Mouse (Mus musculus): ENCODE results near the gene Mtrex. TPM values are rescaled to one million over a fixed set of nuclear protein-coding genes. Genes with fewer than 3 reads are reported as not detected.
A peak's percentile ranks its signal among the peaks of the same experiment; 100 is the strongest.

The Mtrex gene
- polyA plus RNA-seq, 1 experiment from 2014 or later, result 55.7 TPM

DNA sequence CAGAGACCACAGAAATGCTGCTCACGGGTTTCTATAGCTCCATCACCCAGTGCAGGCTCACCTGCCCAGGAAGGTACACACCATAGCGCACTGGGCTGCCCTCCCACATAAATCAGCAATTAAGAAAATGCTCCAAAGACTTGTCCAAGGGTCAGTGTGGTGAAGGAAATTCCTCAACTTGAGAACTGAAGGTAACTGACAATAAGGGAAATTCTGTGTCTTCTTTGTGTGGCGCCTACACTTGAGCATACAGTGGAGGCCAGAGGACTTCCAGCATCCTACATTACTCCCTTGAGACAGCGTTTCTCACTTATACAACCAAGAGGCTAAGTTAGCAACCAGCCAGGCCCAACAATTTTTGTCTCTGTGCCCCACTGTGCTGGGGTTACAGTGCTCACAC lies 1.2 kb downstream of the Mtrex start:
- Histone ChIP-seq H3K27ac (no peak overlapping the region), H3K9ac (no peak overlapping the region; the same call in 1 of the 2 replicates), H3K9me3 (no peaks in the 10 kb centered on the region), H3K4me1 (peaks cover 13% of the 10 kb centered on the region), H3K36me3 (0 out of 2 replicates have a peak, but pooled peaks cover 3% of the 10 kb centered on the region), H3K4me2 (peak overlapping the region; percentile 65), H3K27me3 (replicated peaks) (no peaks in the 10 kb centered on the region), H3K4me3 (replicated peaks) (peak overlapping the region; percentile 82)
- WGBS, result 59% methylated on average over 4 of the region's 4 CpGs
- ATAC-seq (ENCODE audit: insufficient read depth, low FRiP score, low read depth), result no peak

DNA sequence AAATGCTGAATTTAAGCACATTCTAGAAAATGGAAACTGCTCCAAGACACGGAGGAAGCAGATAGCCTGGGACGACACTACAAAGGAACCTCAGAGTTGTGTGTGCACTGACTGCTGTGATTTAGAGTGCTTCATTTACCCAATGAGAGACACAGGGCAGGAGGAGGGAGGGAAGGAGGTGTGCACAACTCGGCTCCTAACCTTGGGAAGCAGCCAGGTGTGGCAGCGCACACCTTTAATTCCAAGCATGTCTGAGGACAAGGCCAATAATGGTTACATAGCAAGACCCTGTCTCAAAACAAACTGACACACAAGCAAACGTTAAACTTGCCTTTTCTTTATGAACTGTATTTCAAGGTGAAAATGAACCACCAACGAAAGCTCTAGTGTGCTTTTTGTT lies 1.9 kb downstream of the Mtrex start:
- H3K27me3 ChIP-seq (replicated peaks), result no peaks in the 10 kb centered on the region
- H3K9ac ChIP-seq, result no peak overlapping the region
- no peak overlapping the region for H3K4me3 ChIP-seq (replicated peaks)
- peaks cover 13% of the 10 kb centered on the region for H3K4me1 ChIP-seq
- ATAC-seq (ENCODE audit: insufficient read depth, low FRiP score, low read depth), result no peak
- no peak overlapping the region for H3K4me2 ChIP-seq
- 51% methylated on average over 6 of the region's 6 CpGs for WGBS
- H3K36me3 ChIP-seq, result 0 out of 2 replicates have a peak, but pooled peaks cover under 1% of the 10 kb centered on the region
- no peaks in the 10 kb centered on the region for H3K9me3 ChIP-seq
- no peak overlapping the region for H3K27ac ChIP-seq

DNA sequence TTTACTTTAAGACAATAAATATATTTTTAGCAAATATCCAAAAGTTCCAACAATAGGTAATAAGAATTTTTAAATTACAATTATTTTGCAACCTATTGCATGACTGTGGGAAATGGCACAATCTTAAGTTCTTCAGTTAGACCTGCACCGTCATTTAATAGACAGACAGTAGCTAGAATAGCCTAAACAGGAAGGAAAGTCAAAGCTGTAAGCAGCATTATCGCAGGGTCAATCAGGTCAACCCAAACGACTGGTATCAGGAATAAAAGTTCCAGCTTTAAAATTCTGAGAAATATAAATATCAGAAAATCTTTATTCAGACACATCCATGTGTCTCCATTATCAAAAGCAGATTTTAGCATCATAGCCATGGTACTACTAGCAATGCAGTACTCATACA lies 6.3 kb downstream of the Mtrex start:
- Histone ChIP-seq H3K36me3 (peaks cover 14% of the 10 kb centered on the region; the same call in 1 of the 2 replicates), H3K4me3 (replicated peaks) (no peak overlapping the region), H3K9ac (no peak overlapping the region), H3K4me2 (no peak overlapping the region), H3K4me1 (peaks cover 7% of the 10 kb centered on the region), H3K27ac (no peak overlapping the region), H3K9me3 (no peaks in the 10 kb centered on the region), H3K27me3 (replicated peaks) (no peaks in the 10 kb centered on the region)
- 78% methylated on average over 3 of the region's 3 CpGs for WGBS
- no peak for ATAC-seq (ENCODE audit: insufficient read depth, low FRiP score, low read depth)

DNA sequence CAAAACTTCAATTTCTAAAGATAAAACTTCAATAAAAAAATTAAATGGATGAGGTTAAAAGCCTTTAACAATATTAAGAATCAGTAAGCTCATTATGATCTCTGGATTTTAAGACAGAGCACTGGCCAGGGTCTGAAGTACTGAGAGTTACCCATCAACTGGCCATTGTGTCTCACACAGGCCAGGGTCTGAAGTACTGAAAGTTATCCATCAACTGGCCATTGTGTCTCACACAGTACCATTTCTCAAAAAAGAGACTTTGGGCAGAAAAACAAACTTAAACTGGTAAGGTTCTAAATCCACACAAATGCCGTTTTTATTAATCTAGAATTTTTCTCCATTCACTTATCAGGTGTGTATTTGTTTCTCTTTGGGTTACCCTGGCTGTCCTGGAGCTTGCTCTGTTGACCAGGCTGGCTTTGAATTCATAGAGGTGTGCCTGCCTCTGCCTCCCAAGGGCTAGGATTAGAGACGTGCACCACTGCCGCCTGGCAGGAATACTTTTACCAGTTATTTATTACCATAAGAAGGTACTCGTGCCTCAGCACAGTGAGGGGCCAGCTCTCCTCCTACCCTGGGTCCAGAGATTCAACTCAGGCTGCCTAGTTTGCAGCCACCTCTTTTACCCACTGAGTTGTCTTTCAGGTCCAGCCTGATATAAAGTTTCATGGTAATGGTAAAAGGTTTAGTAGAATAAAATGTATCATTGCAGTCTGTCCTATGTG lies 7.9 kb downstream of the Mtrex start:
- no peak for ATAC-seq (ENCODE audit: insufficient read depth, low FRiP score, low read depth)
- Histone ChIP-seq H3K9me3 (no peaks in the 10 kb centered on the region), H3K36me3 (peaks cover 14% of the 10 kb centered on the region; the same call in 1 of the 2 replicates), H3K4me1 (no peaks in the 10 kb centered on the region), H3K4me3 (replicated peaks) (no peak overlapping the region), H3K27ac (no peak overlapping the region), H3K27me3 (replicated peaks) (no peaks in the 10 kb centered on the region), H3K9ac (no peak overlapping the region), H3K4me2 (no peak overlapping the region)
- 80% methylated on average over 4 of the region's 4 CpGs for WGBS

DNA sequence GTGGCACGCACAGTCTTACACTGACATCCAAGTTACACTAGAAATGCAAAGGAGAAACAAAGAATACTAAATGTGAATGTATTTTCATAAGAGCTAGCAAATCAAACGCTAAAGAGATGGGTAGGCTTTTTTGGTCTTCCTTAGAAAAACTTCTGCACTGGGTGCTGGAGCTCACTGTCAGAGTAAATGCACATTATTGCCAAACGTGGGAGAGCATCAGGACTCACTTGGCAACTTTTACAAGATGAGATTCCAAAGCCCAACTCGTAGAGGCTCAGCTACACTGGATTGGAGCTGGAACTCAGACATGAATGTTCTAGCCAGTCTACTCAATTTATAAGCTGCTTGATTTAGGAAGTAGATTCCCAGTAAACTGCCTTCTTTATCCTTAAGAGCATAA lies 16.8 kb downstream of the Mtrex start:
- ATAC-seq (ENCODE audit: insufficient read depth, low FRiP score, low read depth), result no peak
- H3K4me1 ChIP-seq, result no peaks in the 10 kb centered on the region
- WGBS, result 85% methylated on average over 4 of the region's 4 CpGs

DNA sequence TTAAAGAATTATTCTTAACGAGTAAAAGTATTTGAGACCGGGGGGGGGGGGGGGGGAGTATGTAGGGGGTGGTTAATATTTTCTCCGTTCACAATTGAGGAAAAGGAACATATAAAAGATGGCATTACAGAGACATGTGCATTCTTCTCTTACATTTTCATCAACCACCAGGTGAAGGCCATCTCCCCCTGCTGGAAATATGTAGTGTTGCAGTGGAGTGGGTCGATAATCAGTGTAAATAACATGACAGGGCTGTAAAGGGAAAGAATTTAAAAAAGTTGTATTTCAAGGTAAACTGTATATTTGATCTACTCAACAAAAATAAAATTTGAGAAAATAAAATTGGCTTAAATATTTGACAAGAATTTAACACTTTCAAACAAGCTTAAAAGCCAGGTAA lies 17.5 kb downstream of the Mtrex start:
- H3K36me3 ChIP-seq, result peaks cover 5% of the 10 kb centered on the region
- H3K9ac ChIP-seq, result no peak overlapping the region
- H3K27me3 ChIP-seq (replicated peaks), result no peaks in the 10 kb centered on the region
- ATAC-seq (ENCODE audit: insufficient read depth, low FRiP score, low read depth), result no peak
- no peak overlapping the region for H3K4me2 ChIP-seq
- H3K4me3 ChIP-seq (replicated peaks), result no peak overlapping the region
- H3K9me3 ChIP-seq, result no peaks in the 10 kb centered on the region
- 63% methylated on average over 4 of the region's 4 CpGs for WGBS
- no peaks in the 10 kb centered on the region for H3K4me1 ChIP-seq
- H3K27ac ChIP-seq, result no peak overlapping the region

More for the DNA sequence above, 16.8 kb downstream of the Mtrex start:
- Histone ChIP-seq H3K27ac (no peak overlapping the region), H3K4me2 (no peak overlapping the region), H3K4me3 (replicated peaks) (no peak overlapping the region), H3K9ac (no peak overlapping the region), H3K36me3 (peaks cover 3% of the 10 kb centered on the region; the same call in 1 of the 2 replicates), H3K9me3 (no peaks in the 10 kb centered on the region), H3K27me3 (replicated peaks) (no peaks in the 10 kb centered on the region)

DNA sequence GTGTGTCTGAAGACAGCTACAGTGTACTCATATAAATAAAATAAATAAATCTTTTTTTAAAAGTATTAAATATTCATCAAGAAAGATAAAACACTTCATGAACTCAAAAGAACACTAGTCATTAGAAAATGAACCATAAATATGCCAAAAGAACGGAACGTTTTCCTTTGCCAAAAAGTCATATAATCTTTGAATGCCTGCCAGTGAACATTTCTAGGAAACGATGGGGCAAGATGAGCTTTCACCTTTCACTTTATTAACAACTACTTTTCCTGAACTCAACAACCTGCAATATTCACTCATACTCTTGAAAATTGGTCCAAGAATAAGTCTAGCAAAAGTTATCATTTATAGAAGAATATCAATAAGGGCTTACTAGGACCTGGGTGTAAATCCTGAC lies 25.0 kb downstream of the Mtrex start:
- Histone ChIP-seq H3K4me1 (no peaks in the 10 kb centered on the region), H3K27me3 (replicated peaks) (no peaks in the 10 kb centered on the region), H3K36me3 (peaks cover 22% of the 10 kb centered on the region), H3K27ac (no peak overlapping the region), H3K9me3 (no peaks in the 10 kb centered on the region), H3K4me2 (no peak overlapping the region), H3K9ac (no peak overlapping the region), H3K4me3 (replicated peaks) (no peak overlapping the region)
- WGBS, result 82% methylated on average over 3 of the region's 3 CpGs
- no peak for ATAC-seq (ENCODE audit: insufficient read depth, low FRiP score, low read depth)

DNA sequence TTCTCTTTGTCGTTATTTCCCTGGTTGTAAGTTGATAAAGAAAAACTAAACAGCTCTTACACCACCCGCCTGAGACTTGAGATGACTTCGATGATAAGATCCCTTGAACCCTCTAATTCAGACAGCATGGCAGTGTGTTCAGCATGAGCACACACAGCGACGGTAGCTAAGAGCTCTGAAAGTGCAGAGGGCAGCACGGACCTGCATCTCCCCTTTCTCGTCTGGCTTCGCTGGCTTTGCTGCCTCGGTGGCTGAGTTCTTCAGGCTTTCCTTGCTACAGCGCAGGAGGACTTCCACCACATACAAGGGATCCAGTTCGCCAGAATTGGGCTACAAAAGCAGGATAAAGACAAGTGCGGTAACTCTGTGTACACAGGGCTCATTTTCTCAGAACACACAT lies 40.0 kb downstream of the Mtrex start:
- H3K9me3 ChIP-seq, result no peaks in the 10 kb centered on the region
- no peaks in the 10 kb centered on the region for H3K27me3 ChIP-seq (replicated peaks)
- H3K4me1 ChIP-seq, result no peaks in the 10 kb centered on the region
- no peak overlapping the region for H3K9ac ChIP-seq
- H3K4me3 ChIP-seq (replicated peaks), result no peak overlapping the region
- WGBS, result 89% methylated on average over 12 of the region's 12 CpGs
- no peak overlapping the region for H3K4me2 ChIP-seq
- ATAC-seq (ENCODE audit: insufficient read depth, low FRiP score, low read depth), result no peak
- H3K36me3 ChIP-seq, result peaks cover 41% of the 10 kb centered on the region
- no peak overlapping the region for H3K27ac ChIP-seq

DNA sequence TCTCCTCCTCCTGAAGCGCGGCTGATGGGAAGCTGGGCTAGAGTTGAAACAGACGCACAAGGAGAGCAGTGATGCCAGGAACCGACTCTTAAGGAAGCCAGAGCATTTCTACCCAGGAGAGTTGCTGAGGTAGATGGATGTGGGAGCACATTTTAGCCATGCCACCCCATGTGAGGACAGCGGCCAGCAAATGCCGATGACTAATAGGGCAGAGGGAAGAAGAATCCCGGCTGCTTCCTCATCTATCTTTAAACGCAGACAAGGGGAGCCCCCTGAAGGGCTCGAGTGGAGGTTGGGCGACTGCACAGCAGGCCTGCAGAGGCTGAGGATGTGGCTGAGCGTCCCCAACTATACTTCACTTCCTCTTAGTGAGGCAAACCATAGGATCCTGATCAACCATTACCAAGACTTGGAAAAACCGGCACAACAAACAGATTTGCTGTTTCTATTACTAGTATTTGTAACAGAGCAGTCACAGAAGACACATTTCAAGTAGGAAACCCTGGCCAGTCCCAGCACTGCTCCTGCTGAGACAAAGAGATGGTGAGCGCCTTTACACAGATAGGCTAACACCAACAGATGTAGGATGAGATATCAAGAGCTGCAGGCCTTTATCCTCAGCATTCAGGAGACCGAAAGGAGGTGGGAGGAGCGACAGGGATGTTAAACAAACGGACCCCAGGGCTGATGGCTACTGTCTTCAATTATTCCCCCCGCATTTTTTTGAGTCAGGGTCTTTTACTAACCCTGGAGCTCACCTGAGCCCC lies 55.5 kb downstream of the Mtrex start:
- ATAC-seq (ENCODE audit: insufficient read depth, low FRiP score, low read depth), result 0 out of 2 replicates have a peak, but pooled peaks have one; percentile 58
- no peak overlapping the region for H3K4me2 ChIP-seq
- H3K9me3 ChIP-seq, result no peaks in the 10 kb centered on the region
- WGBS, result 69% methylated on average over 17 of the region's 17 CpGs
- H3K36me3 ChIP-seq, result peaks cover 52% of the 10 kb centered on the region
- no peak overlapping the region for H3K9ac ChIP-seq
- no peak overlapping the region for H3K4me3 ChIP-seq (replicated peaks)
- no peaks in the 10 kb centered on the region for H3K4me1 ChIP-seq
- H3K27me3 ChIP-seq (replicated peaks), result no peaks in the 10 kb centered on the region
- peak overlapping the region; percentile 26; the same call in 1 of the 2 replicates for H3K27ac ChIP-seq

DNA sequence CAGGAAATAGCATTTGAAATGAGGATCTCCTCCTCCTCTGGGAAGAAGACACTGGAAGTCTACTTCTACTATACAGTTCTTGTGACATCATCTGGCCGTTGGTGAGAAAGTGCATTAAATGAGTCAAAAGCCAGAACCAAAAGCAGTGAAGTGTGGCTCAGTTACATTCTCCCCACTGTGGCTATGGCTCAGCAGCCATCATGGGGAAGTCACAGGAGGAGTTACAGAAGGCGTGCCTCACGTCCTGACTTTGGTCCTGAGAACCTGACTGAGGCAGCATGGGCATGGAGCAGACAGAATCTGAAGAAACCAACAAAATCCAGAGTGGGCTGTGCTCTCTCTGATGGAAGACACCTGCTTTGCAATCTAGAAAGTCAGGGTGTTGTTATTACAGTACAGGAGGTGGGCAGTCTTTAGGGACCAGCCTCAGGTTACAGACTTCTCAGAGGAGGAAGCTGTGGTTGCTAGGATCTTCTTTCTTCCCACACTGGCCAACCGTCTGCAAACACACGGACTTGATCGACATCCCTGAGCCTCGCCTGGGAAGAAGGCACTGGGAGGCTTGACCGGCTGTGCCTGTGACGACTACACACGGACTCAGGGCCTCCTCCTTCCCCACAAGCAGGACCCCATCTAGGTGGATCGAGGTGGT lies 57.0 kb downstream of the Mtrex start:
- H3K9me3 ChIP-seq, result no peaks in the 10 kb centered on the region
- 65% methylated on average over 11 of the region's 11 CpGs for WGBS
- no peak overlapping the region for H3K27ac ChIP-seq
- no peaks in the 10 kb centered on the region for H3K27me3 ChIP-seq (replicated peaks)
- H3K36me3 ChIP-seq, result peaks cover 57% of the 10 kb centered on the region
- no peak overlapping the region for H3K4me3 ChIP-seq (replicated peaks)
- no peak for ATAC-seq (ENCODE audit: insufficient read depth, low FRiP score, low read depth)
- H3K4me1 ChIP-seq, result no peaks in the 10 kb centered on the region
- H3K4me2 ChIP-seq, result no peak overlapping the region
- no peak overlapping the region for H3K9ac ChIP-seq

DNA sequence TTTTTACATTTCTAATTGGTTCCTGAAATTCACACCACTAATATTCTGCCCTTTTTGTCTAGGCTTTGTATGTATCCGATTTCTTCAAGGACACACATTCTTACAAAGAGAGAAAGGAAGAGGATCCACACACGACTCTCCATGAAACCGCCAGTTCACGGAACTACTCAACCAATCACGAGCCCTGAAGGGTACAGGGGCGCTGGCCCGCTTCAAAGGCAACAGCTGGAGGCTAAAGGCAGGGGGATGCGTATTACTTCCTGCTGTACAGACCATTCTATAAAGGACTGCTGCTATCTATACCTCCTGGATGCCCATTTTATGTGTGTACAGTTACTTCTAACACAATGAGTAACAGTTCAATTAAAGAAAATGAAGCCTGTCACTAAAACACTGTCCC lies 59.8 kb downstream of the Mtrex start:
- no peak for ATAC-seq (ENCODE audit: insufficient read depth, low FRiP score, low read depth)
- H3K4me2 ChIP-seq, result no peak overlapping the region
- H3K36me3 ChIP-seq, result peaks cover 48% of the 10 kb centered on the region
- no peaks in the 10 kb centered on the region for H3K9me3 ChIP-seq
- H3K9ac ChIP-seq, result no peak overlapping the region
- no peak overlapping the region for H3K4me3 ChIP-seq (replicated peaks)
- no peak overlapping the region for H3K27ac ChIP-seq
- H3K27me3 ChIP-seq (replicated peaks), result no peaks in the 10 kb centered on the region
- 90% methylated on average over 8 of the region's 8 CpGs for WGBS
- H3K4me1 ChIP-seq, result 0 out of 2 replicates have a peak, but pooled peaks cover 2% of the 10 kb centered on the region

DNA sequence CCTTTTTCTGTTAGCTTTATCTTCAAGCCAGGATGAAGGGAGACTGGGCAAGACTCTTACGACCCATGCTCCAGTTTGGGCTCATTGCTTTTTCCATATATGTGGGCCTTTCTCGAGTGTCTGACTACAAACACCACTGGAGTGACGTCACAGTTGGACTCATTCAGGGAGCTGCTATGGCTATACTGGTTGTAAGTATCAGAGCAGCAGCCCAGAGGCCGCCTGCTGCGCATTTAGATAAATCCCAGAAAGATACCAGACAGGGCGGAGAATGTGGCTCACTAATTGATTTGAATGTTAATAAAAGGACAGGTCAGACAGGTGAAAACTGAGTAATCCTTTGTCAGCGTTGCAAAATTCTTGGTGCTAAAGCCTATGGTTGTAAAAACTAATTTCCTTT lies 60.4 kb downstream of the Mtrex start:
- H3K27me3 ChIP-seq (replicated peaks), result no peaks in the 10 kb centered on the region
- ATAC-seq (ENCODE audit: insufficient read depth, low FRiP score, low read depth), result peak; percentile 65; the same call in 1 of the 2 replicates
- no peak overlapping the region for H3K4me2 ChIP-seq
- H3K36me3 ChIP-seq, result peaks cover 44% of the 10 kb centered on the region
- H3K4me3 ChIP-seq (replicated peaks), result no peak overlapping the region
- WGBS, result 85% methylated on average over 7 of the region's 7 CpGs
- H3K9ac ChIP-seq, result no peak overlapping the region
- H3K27ac ChIP-seq, result no peak overlapping the region
- no peaks in the 10 kb centered on the region for H3K9me3 ChIP-seq
- 0 out of 2 replicates have a peak, but pooled peaks cover 6% of the 10 kb centered on the region for H3K4me1 ChIP-seq

Measured in stomach, embryonic 15.5 days (tissue).